Mouse (Mus musculus) left cerebral cortex, adult 8-10 months (tissue): ENCODE measurements around the gene Lmod2. TPM values are rescaled to one million over a fixed set of nuclear protein-coding genes. Genes with fewer than 3 reads are reported as not detected.

ENCODE experiments used
- DNase-seq, 2 experiments: peaks; one replicate each; pipeline ENCODE4 v3.0.0; 2022; ENCODE audit warnings: low spot score in 2 of 2
- total RNA-seq, 4 experiments: library from RNA; stranded (reverse); gene quantifications; 2 replicates each; pipeline ENCODE4 v1.2.4; 2022

The Lmod2 gene
- total RNA-seq, 4 experiments from 2014 or later, result 0.37 to 0.42 TPM; not detected in 2

- no peak for DNase-seq
These were observed 43.7 kb downstream of the Lmod2 start for GRCm38 (mm10) chr6:24641286-24641685.

- DNase-seq, result no peak
These were observed 44.6 kb downstream of the Lmod2 start for GRCm38 (mm10) chr6:24642161-24642560.

DNA sequence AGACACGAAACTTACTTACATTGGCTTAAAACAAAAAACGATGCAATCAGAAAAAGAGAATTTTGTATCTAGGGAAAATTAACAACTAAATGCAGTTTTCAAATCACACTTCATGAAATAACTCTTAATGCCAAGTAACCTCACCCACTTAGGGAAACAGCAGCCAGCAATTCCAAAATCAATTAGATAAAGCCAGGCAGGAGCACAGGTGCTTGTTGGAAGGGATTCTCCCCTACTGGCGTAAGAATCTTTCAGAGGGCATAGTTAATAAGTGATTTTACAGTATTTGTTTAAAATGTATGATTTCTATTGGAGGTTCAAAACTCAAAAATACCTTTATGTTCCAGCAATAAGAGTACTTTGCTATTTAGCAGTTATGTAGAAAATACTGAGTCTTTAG is 45.4 kb downstream of the Lmod2 start:
- DNase-seq, result no peak

DNA sequence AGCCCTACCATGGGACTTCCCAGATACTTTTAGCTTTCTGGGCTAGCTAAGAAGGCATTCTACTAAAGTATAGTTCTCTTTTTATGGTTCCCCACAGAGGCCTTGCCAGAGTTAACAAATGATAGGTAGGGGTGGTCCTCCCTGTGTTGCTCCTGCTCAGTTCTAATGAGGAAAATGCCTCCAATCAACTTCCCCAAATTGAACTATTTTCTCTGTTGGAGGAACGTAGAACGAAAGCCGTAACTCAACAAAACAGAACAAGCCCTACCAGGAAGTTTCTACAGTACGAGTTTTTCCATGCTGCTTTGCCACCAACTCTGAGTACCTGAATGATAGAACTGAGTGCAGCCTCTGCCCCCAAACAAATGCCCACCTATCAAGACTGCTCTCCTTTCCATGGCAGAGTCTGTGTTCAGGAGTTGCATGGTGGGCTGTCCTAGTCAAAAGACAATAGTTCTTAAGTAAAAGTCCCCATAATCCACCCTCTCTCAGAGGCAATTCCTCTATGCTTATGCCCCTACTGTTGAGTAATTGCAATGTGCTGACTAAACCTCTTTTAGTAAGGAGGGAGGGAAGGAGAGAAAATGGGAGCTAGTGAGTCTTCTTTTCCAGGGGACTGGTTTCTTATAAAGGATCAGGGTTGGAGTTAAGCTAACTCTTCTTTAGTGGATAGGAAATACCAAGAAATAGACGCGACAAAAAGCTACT is 47.9 kb downstream of the Lmod2 start:
- DNase-seq, result no peak

- DNase-seq, result no peak
These were observed 49.6 kb downstream of the Lmod2 start for GRCm38 (mm10) chr6:24647103-24647691.

GRCm38 (mm10) chr6:24648403-24648802 is 50.8 kb downstream of the Lmod2 start:
- no peak for DNase-seq

GRCm38 (mm10) chr6:24650719-24651118 is 53.2 kb downstream of the Lmod2 start:
- peak in 1 of 2 experiments; percentile 35 for DNase-seq

- no peak for DNase-seq
These were observed 54.0 kb downstream of the Lmod2 start for GRCm38 (mm10) chr6:24651538-24651937.

Other genes starting within 250 kb of the Lmod2 start
- gene Iqub, start 82.7 kb upstream of the Lmod2 start, total RNA-seq, result 1 to 10 TPM; 2.5 to 3.0 (median 2.8) TPM
- 100 to 1,000 TPM; 252 to 307 (median 286) TPM for gene Ndufa5, start 69.7 kb upstream of the Lmod2 start, total RNA-seq
- gene Asb15, start 69.6 kb upstream of the Lmod2 start, total RNA-seq, result not detected
- 100 to 1,000 TPM in 2 of 4 experiments, 10 to 100 TPM in 2; 93.6 to 105 (median 97.3) TPM for gene Wasl, start 67.2 kb downstream of the Lmod2 start, total RNA-seq
- not detected for gene Hyal6, start 135.5 kb downstream of the Lmod2 start, total RNA-seq
- gene Hyal4, start 150.6 kb downstream of the Lmod2 start, total RNA-seq, result not detected
- not detected for gene Spam1, start 193.4 kb downstream of the Lmod2 start, total RNA-seq